Mouse (Mus musculus) heart, postnatal 4 days (tissue): ENCODE measurements at regions not wholly inside any gene's neighbourhood (a gene's known extent, or its start where the extent isn't known, plus 50 kb on each side); places are given as distances from the start of the nearest gene placed in this dataset.

Experiments used
- DNase-seq: peaks from one replicate; pipeline ENCODE4 v3.0.0; 2021

GRCm38 (mm10) chr13:90493696-90494095 lies 404.3 kb upstream of the Xrcc4 start:
- DNase-seq: no peak

DNA sequence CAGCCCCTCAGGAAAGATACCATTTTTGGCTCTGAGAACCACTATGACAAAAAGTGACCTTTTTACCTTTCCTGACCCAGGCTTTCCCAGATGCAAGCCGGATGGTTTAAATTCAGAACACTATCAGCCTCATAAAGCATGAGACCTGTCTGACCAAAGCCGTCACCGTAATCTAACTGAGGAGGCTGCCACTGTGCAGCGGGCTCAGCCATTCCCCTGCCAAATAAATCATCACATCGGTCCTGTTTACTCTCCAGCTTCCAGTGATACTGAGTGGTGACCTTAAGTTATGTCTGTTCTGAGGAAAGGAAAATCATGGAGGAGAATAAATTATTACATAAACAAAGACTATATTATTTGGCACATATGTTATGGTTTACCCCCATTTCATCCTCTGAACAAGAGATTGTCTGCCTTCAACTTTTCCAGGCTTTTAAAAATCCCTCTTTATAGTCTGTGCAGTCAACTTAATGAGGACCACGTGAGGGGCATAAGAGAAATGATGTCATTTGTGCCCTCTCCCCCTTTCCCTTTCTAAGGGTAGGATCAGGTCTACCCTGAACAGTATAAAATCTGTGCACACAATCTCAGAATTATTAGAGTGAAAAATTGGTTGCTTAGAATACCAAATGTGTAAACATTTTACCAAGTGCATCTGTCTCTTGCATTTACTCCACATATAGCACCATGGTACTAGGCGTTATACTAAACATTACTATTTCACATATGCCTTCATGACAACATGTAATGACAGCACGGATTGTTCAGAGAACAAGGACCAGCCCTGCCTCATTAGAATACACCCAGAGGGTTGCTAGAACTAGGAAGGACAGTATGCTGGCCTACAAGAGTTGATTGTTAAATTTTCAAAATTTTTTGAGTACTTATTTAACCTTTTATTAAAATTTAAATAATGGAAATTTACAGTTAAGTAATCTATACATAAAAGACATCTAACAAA lies 401.9 kb upstream of the Xrcc4 start:
- no peak for DNase-seq

DNA sequence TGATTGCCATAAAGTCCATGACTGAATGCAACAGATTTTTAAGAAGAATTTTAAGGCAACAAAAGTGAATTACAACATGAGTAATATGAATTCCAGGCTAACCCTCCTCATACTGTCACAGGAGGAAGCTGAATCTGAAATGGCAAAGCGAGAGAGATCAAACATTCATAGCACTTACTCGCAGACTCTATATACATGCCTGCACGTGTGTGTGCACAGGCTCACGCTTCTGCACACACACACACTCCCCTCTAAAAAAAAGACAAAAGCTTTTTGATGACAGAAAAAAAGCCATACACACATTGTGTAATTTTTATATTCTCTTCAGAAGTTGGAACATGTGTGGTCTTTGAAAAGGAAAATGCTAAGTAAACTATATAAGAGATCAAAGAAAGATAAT lies 391.1 kb upstream of the Xrcc4 start:
- no peak for DNase-seq

- no peak for DNase-seq
Measured at GRCm38 (mm10) chr13:90476880-90477279, 387.5 kb upstream of the Xrcc4 start.

GRCm38 (mm10) chr13:90474507-90474906 lies 385.1 kb upstream of the Xrcc4 start:
- no peak for DNase-seq

DNA sequence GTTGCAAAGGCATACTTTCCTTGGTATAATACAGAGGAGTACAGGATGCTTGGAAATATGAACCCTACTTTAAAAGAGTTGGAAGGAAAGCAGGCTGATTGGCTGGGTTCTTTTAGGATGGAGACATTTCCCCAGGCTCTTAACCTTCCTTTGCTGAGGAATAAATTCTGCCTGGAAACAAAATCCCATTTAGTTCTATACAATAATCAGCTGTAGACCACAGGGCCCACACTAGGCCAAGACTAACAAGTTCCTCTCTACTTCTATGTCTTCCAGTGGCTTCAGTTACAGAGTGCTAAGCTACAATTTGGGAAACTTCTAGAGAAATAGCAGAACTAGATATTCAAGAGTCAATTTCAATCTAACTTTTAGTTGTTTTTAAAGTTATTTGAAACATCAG lies 384.6 kb upstream of the Xrcc4 start:
- no peak for DNase-seq

- DNase-seq: no peak
Measured at GRCm38 (mm10) chr13:90473041-90473825, 383.8 kb upstream of the Xrcc4 start.

- no peak for DNase-seq
Measured at GRCm38 (mm10) chr13:90466096-90466495, 376.7 kb upstream of the Xrcc4 start.

DNA sequence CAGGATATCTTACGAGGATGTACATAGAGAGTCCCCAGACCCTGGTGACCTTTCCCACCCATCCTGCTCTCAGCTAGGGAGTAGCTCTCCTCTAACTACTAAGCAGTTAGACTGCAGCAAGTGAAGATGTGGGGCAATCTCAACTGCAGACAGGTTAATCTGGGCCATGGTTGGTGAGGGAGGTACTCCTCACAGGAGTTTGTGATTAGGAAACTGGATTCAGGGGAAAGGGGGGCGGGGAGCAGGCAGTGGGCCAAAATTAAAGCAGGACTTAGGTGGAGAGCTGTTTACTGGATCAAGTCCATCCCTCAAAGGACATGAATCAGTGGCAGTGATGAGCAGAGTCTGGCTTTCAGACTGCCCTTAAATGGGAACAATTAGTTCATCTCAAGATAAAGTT lies 374.6 kb upstream of the Xrcc4 start:
- peak; percentile 50 for DNase-seq

GRCm38 (mm10) chr13:90463381-90463780 lies 374.0 kb upstream of the Xrcc4 start:
- DNase-seq: no peak

GRCm38 (mm10) chr13:90454631-90455030 lies 365.2 kb upstream of the Xrcc4 start:
- DNase-seq: no peak

DNA sequence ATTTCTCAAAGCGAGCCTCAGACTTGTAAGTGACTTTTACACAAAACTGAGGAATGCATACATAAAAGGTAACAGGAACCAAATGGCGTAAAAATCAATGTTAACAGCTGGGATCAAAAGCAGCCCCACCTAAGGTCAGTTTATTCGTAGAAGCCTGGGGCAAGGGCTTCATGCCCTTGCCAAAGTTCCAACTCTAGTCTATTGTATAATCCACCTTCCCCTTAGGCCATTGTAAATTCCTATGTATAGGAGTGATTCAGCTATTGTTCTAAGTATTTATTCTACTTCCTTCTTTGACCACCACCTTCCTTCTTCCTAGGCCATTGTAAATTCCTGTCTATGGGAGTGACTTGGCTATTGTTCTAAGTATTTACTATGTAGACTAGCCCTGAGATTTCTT lies 337.5 kb upstream of the Xrcc4 start:
- no peak for DNase-seq

DNA sequence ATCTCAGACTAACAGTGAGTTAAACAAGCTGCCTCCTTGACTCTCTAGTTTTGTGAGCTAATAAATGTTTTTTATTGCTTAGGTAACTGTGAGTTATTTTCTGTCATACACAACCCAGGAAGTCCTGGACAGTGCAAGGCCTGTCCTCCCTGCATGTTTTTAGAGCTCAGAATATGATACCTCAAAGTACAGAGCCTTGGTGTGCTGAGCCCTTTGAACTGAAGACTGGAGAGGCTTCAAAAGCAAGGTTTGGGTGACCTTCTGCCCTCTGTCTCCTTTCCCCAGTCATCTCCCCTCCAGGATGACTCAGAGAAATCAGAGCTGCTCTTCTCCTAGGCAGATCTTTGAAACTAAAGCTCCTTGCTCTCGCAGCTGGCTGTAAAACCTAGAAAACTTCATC lies 336.0 kb upstream of the Xrcc4 start:
- DNase-seq: no peak

DNA sequence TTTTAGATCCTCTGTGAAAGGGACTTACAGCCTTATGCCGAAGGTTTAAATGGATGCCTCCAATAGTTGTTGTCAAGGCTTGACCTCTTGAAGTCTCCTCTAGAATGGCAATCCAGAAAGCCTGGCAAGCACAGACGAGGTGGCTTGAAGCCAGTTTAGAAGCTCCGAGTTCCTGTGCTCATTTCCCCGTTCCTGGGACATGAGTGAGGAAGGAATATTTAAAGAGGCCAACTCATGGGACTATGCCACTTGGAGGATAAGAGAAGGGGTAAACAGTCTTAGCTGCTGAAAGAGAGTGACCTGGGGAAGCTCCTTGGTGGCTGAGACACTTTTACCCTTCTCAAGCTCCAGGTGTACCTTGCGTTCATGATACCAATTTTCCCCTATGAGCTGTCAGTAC lies 335.1 kb upstream of the Xrcc4 start:
- no peak for DNase-seq

GRCm38 (mm10) chr13:90420966-90421365 lies 331.6 kb upstream of the Xrcc4 start:
- no peak for DNase-seq

- DNase-seq: no peak
Measured at GRCm38 (mm10) chr13:90404392-90404791, 315.0 kb upstream of the Xrcc4 start.

DNA sequence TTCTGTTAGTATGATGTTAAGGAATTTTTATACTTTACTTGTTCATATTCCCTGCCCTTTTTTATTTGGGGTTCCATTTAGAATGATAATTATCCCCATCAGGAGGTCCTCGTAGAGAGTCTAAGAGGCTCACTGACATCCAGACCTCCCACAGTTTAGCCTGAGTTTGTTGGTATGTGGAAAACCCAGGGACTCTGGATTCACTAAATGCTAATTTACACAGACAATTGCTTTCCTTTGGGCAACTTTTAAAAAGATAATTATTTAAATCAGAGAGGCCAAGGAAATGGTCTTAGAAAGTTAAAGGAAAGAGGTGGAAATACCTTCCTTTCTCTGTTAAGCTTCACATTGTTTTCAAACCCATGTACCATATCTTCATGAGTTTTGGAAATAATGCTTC lies 312.7 kb upstream of the Xrcc4 start:
- no peak for DNase-seq

DNA sequence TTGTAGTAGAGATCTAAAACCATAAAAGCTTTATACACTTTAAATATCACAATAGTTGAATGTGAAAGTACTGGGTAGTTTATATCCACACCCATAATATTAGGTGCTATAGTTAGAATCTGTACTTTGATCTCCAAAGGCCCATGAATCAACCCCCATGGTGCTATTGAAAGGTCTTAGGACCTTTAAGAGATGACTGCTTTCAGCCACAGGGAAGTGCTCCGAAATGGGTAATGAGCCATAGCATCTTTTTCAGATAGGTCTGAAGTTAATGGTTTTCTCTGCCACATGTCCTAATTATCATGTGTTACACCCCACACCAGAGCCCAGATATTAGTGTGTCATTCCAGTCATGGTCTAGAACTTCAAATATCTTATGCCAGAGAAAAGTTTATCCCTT lies 312.1 kb upstream of the Xrcc4 start:
- DNase-seq: no peak

DNA sequence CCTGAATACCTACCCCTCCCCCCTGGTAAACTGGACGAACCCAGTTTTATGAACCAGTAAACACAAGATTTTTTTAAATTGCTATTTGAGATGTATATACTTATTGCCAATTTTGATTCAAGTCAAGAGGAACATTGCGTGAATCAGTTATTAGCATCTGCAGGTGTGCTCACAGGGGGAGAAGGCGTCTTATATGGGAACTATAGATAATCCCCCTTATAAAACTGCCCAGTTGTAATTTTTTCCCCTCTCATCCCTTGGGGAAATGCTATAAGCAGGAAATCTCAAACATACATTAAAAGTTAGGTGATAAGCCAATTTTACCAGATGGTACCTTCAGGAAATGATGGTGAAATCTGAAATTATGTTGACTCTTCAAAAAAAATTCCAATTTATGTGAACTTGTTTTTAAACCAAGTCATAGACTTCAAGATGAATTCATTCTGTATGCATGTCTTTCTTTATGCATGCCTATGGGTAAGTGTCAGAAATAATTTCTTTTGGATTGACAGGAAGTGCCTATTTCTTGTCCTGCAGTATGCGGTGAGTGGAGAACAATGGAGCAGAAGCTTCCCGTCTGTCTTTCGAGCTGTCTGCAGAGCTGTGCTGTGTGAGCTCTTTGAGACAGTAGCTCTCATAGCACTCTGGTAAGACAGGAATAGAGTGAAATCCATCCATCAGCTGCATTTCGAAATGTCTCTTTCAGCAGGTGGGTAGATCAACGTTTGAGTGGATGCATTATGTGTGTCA lies 306.0 kb upstream of the Xrcc4 start:
- DNase-seq: no peak

DNA sequence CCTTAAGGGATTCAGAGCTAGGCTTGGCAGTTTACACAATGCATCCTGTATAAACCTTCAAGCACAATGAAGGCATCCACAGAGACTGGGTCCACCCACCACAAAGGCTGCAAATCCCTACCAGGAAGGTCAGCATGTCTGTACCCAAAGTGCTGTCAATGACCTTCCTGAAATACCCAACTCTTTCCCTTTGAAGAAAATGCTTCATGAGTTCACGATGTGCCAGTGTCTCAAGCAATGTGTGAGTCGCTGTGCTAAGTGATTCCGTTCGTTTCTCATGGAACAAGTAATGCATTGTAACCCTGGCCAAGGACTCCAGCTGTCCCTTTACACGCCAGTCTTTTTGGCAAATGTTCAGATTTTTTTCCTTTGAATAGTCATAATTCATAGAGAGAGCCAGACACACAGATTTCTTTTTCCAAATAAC lies 305.4 kb upstream of the Xrcc4 start:
- DNase-seq: peak; percentile 35

DNA sequence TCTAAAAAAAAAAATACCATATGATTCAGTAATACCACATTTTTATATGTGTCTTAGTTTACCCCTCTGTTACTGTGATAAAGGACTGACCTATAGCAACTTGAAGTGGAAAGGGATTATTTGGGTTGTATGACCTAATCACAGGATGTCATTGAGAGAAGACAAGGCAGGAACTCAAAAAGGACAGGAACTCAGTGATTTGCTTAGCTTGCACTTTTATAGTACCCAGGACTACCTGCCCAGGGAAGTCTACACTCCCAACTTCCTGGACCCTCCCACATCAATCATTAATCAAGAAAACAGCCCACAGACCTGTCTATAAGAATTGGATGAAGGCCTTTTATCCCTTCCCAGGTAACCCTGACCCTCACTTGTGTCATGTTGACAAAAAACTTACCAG lies 303.0 kb upstream of the Xrcc4 start:
- no peak for DNase-seq

DNA sequence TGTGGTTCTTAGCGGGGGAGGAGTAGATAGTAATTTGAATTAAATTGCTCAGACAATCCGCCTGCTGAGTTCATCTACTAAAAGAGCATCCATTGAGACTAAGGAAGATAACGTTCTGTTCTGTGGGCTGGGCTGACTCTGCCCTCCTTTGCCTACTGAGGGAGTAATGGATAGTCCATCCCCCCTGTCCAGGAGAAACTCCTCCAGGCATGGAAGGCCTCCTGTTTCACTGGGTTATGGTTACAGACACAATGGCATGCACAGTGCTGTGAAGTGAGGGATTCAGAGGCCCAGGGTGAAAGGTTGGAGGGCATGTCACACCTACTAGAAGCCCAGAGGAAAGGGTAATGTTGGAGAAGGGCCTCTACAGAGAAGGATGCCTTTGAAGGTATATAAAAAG lies 287.2 kb upstream of the Xrcc4 start:
- DNase-seq: no peak

GRCm38 (mm10) chr13:90376207-90376606 lies 286.8 kb upstream of the Xrcc4 start:
- DNase-seq: no peak
